Mouse (Mus musculus) lung, adult 2 months (tissue): ENCODE data around the gene Gins3. TPM values are rescaled to one million over a fixed set of nuclear protein-coding genes. Genes with fewer than 3 reads are reported as not detected.
A peak's percentile ranks its signal among the peaks of the same experiment; 100 is the strongest.
"Not testable (repeated sequence)": the region's sequence is repeated elsewhere in the genome, so short reads cannot be mapped to it uniquely, and the experiment has no call there.

Experiments used
- DNase-seq: peaks from one replicate; pipeline ENCODE4 v3.0.0; 2022
- H3K4me1 ChIP-seq: fragments of 200-500 bp; 2 replicates; pipeline ENCODE4 v1.6.1; 2011; ENCODE audit warnings: low read length; ENCODE audit not compliant: control insufficient read depth, insufficient read depth
- H3K4me3 ChIP-seq: fragments of 200-500 bp; replicated peaks from 2 replicates; pipeline ENCODE3; 2011; ENCODE audit warnings: low read depth, mild to moderate bottlenecking, control low read depth, low read length; ENCODE audit errors: extremely low read depth
- CTCF ChIP-seq: fragments of 200-500 bp; IDR thresholded peaks from 2 replicates; pipeline ENCODE4 v1.5.1; 2011; ENCODE audit warnings: mild to moderate bottlenecking, low read length, control low read depth; ENCODE audit not compliant: insufficient read depth
- POLR2A ChIP-seq: fragments of 200-500 bp; IDR thresholded peaks from 2 replicates; pipeline ENCODE4 v1.6.1; 2011; ENCODE audit warnings: low read depth, mild to moderate bottlenecking, control low read depth, low read length, borderline replicate concordance; ENCODE audit errors: extremely low read depth
- WGBS: fragments of 180-500 bp; shearing (Covaris S2); methylation state at CpG from one replicate; pipeline ENCODE4 v1.1.7; 2018; 5-methylcytosine and 5-hydroxymethylcytosine counted together
- polyA plus RNA-seq: library from polyadenylated mRNA; depleted of rRNA; stranded (reverse); fragments of >200 nt; gene quantifications from 2 replicates; pipeline ENCODE4 v1.2.3, GENCODE M21; 2012

Gene Gins3
- polyA plus RNA-seq, 1 experiment = 1.3 TPM

- no peak for TF ChIP-seq CTCF
- TF ChIP-seq POLR2A = no peak
- 70% methylated on average over 7 of the region's 7 CpGs for WGBS
- H3K4me1 ChIP-seq = no peaks in the 10 kb centered on the region
Observed at GRCm38 (mm10) chr8:95662885-95663598, 29.8 kb downstream of the Gins3 start.

GRCm38 (mm10) chr8:95663599-95663949, 30.3 kb downstream of the Gins3 start:
- 40% methylated on average over 4 of the region's 4 CpGs for WGBS
- Histone ChIP-seq H3K4me1 (no peaks in the 10 kb centered on the region), H3K4me3 (no peak overlapping the region)
- no peak for DNase-seq
- TF ChIP-seq CTCF = no peak
- no peak for TF ChIP-seq POLR2A

More at GRCm38 (mm10) chr8:95662885-95663598, 29.8 kb downstream of the Gins3 start:
- H3K4me3 ChIP-seq = no peak overlapping the region
- DNase-seq = no peak

GRCm38 (mm10) chr8:95665813-95666452, 32.7 kb downstream of the Gins3 start:
- H3K4me1 ChIP-seq, DNase-seq, H3K4me3 ChIP-seq: not testable (repeated sequence)
- WGBS = 90% methylated on average over 11 of the region's 11 CpGs

GRCm38 (mm10) chr8:95668163-95668958, 35.1 kb downstream of the Gins3 start:
- Histone ChIP-seq H3K4me1 (no peaks in the 10 kb centered on the region), H3K4me3 (no peak overlapping the region)
- TF ChIP-seq POLR2A (no peak), CTCF (no peak)
- no peak for DNase-seq
- WGBS = 43% methylated on average over 8 of the region's 8 CpGs

- TF ChIP-seq CTCF (no peak), POLR2A (no peak)
- no peak for DNase-seq
- no peaks in the 10 kb centered on the region for H3K4me1 ChIP-seq
- no peak overlapping the region for H3K4me3 ChIP-seq
- WGBS = 75% methylated on average over 2 of the region's 2 CpGs
Observed at GRCm38 (mm10) chr8:95669967-95670366, 36.7 kb downstream of the Gins3 start.

GRCm38 (mm10) chr8:95671861-95672260, 38.6 kb downstream of the Gins3 start:
- Histone ChIP-seq H3K4me3 (no peak overlapping the region), H3K4me1 (no peaks in the 10 kb centered on the region)
- TF ChIP-seq CTCF (no peak), POLR2A (no peak)
- 82% methylated on average over 6 of the region's 6 CpGs for WGBS
- no peak for DNase-seq

GRCm38 (mm10) chr8:95672811-95673210, 39.6 kb downstream of the Gins3 start:
- H3K4me3 ChIP-seq = no peak overlapping the region
- 62% methylated on average over 5 of the region's 5 CpGs for WGBS
- no peak for DNase-seq
- H3K4me1 ChIP-seq = no peaks in the 10 kb centered on the region
- TF ChIP-seq CTCF (no peak), POLR2A (no peak)

GRCm38 (mm10) chr8:95676631-95677030, 43.4 kb downstream of the Gins3 start, which contains the start of gene Ndrg4:
Ndrg4 (plus strand) TSS chr8:95676980.
- H3K4me1 ChIP-seq = no peaks in the 10 kb centered on the region
- WGBS = 39% methylated on average over 9 of the region's 9 CpGs
- TF ChIP-seq CTCF = no peak
- TF ChIP-seq POLR2A = no peak
- DNase-seq = no peak
- peak within 1 kb of the TSS; percentile 25 for H3K4me3 ChIP-seq

- 2% methylated on average over 46 of the region's 48 CpGs for WGBS
Observed at GRCm38 (mm10) chr8:95677591-95678023, 44.4 kb downstream of the Gins3 start.

More at GRCm38 (mm10) chr8:95677591-95678023, 44.4 kb downstream of the Gins3 start:
- TF ChIP-seq CTCF (no peak), POLR2A (no peak)
- H3K4me1 ChIP-seq = no peaks in the 10 kb centered on the region
- DNase-seq = no peak
- peak overlapping the region; percentile 25 for H3K4me3 ChIP-seq
